Mouse (Mus musculus) kidney, postnatal 25 days (tissue): Measurements from ENCODE around the gene G430095P16Rik.

ENCODE experiments used
- DNase-seq, 2 experiments: peaks; one replicate each; pipeline ENCODE4 v3.0.0; 2021; ENCODE audit warnings: mixed read lengths in 2 of 2

The G430095P16Rik gene

GRCm38 (mm10) chr8:84703466-84704249 is 19.1 kb upstream of the G430095P16Rik start:
- no peak for DNase-seq

GRCm38 (mm10) chr8:84704356-84704755 is 18.5 kb upstream of the G430095P16Rik start:
- peak; percentile 79 to 86 for DNase-seq

GRCm38 (mm10) chr8:84704867-84705831 is 17.7 kb upstream of the G430095P16Rik start:
- peak in 1 of 2 experiments; percentile 45 for DNase-seq

GRCm38 (mm10) chr8:84705960-84706359 is 16.8 kb upstream of the G430095P16Rik start:
- no peak for DNase-seq

GRCm38 (mm10) chr8:84706610-84707266 is 16.1 kb upstream of the G430095P16Rik start:
- DNase-seq, result no peak

GRCm38 (mm10) chr8:84707267-84707883 is 15.4 kb upstream of the G430095P16Rik start:
- DNase-seq, result peak in 1 of 2 experiments; percentile 68

- no peak for DNase-seq
Measured at GRCm38 (mm10) chr8:84708071-84708541, 14.7 kb upstream of the G430095P16Rik start.

GRCm38 (mm10) chr8:84708774-84709475 is 13.9 kb upstream of the G430095P16Rik start:
- DNase-seq, result peak; percentile 84 to 86

GRCm38 (mm10) chr8:84709931-84710330 is 12.9 kb upstream of the G430095P16Rik start:
- no peak for DNase-seq

GRCm38 (mm10) chr8:84711312-84711711 is 11.5 kb upstream of the G430095P16Rik start:
- no peak for DNase-seq

- no peak for DNase-seq
Measured at GRCm38 (mm10) chr8:84711933-84712758, 10.7 kb upstream of the G430095P16Rik start.

- DNase-seq, result no peak
Measured at GRCm38 (mm10) chr8:84712759-84713120, 10.1 kb upstream of the G430095P16Rik start.

- no peak for DNase-seq
Measured at GRCm38 (mm10) chr8:84713381-84713780, 9.4 kb upstream of the G430095P16Rik start.

GRCm38 (mm10) chr8:84714161-84714560 is 8.6 kb upstream of the G430095P16Rik start:
- no peak for DNase-seq

GRCm38 (mm10) chr8:84715893-84716468 is 6.8 kb upstream of the G430095P16Rik start:
- DNase-seq, result no peak

- no peak for DNase-seq
Measured at GRCm38 (mm10) chr8:84716790-84717189, 6.0 kb upstream of the G430095P16Rik start.

GRCm38 (mm10) chr8:84718476-84718875 is 4.3 kb upstream of the G430095P16Rik start:
- DNase-seq, result no peak

GRCm38 (mm10) chr8:84718959-84719690 is 3.7 kb upstream of the G430095P16Rik start:
- DNase-seq, result no peak

- no peak for DNase-seq
Measured at GRCm38 (mm10) chr8:84722530-84722849, 317 bp upstream of the G430095P16Rik start.

- DNase-seq, result peak; percentile 62 to 79
Measured at GRCm38 (mm10) chr8:84723571-84723900, 729 bp downstream of the G430095P16Rik start.
